Mouse (Mus musculus): ENCODE results near the gene Tspo2.

DNA sequence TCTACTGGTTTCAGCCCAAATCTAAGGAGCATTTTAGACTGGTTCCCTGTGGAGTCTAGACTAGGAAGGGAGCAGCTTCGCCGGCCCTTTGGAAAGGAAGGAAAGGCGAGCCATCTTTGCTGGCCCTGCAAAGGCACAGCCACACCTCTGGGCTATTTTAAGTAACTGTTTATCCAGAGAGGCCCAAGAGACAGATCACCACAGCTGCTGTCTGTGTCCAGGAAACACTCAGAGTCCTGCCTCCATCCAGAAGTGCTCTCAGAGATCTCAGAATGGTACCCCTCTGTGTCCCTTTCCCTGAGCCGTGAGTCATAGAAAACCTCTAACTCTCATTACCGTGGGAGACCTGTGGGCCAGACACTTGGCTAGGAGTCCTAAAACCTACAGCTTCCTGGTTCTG lies 20.9 kb downstream of the Tspo2 start:
- TF ChIP-seq CTCF (IDR thresholded peaks at IDR 0.05; ENCODE audit: low read depth, low read length) (no peak), POLR2A (IDR thresholded peaks at IDR 0.05; ENCODE audit: insufficient read depth, low read length) (no peak)

Measured in ES-Bruce4 (cell line).